Mouse (Mus musculus) cerebellum, postnatal 14 days (tissue): ENCODE results near the gene Stard8.
"Not testable (repeated sequence)": the region's sequence is repeated elsewhere in the genome, so short reads cannot be mapped to it uniquely, and the experiment has no call there.

Experiments
- DNase-seq, 2 experiments: peaks; one replicate each; pipeline ENCODE4 v3.0.0; 2021; ENCODE audit warnings: mixed read lengths in 2 of 2

Stard8 gene

DNA sequence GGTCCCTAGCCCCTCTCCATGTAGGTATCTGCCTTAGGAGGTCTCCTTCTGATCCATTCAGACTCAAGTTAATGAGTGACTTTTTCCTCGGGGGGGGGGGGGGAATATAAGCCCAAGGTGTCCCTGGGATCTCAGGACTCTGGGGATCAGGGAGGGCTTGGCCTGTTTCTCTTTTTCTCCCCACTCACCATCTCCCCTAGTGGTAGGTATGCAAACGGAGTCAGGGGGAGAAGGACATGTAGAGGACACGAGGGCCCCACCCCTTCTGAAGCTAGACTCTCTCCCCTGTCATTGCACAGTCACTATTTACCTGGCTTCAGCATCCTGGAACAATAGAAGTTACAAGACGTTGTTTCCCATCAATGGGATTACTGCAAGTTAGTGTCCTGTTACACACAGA lies 45.1 kb downstream of the Stard8 start:
- no peak for DNase-seq

DNA sequence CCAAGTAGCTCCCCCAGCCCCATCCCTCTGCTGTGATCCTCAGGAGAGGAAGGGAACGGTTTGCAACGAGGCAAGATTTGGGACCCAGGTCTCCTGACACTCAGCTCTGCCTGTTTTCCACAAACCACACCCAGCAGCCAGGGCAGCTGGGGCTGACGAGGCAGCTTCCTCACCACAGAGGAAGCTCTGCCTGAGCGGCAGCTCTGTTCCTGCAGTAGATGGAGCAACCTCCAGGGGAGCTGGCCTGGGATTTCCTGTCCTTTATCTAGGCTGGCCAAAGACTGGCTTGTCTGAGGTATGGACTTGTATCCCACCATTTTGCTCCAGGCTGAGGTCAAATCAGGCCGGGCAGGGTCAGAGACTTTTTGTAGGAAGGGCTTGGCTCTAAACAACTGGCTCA lies 46.2 kb downstream of the Stard8 start:
- DNase-seq, result no peak

- DNase-seq, result no peak
Observed at GRCm38 (mm10) chrX:99050736-99051481, 47.9 kb downstream of the Stard8 start.

DNA sequence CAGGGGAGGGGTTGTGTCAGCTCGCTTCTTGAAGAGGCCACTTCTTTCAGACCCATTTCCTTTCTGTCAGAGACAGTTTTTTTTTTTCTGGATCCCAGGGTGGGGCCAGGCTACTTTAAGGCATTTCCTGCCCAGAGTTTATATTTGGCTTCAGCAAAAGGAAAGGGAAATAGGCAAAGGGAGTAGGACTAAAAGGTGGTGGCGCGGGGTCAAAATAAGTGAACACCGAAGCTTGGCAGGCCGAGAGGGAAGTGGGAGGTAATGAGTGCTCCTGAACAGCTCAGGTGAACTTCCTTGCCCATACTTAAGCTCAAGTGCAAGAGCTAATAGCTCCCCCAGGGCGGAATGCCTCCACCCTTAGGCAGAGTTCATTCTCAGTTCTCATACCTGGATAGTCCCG lies 49.2 kb downstream of the Stard8 start:
- no peak for DNase-seq

GRCm38 (mm10) chrX:99054512-99054911 lies 51.5 kb downstream of the Stard8 start:
- no peak for DNase-seq

DNA sequence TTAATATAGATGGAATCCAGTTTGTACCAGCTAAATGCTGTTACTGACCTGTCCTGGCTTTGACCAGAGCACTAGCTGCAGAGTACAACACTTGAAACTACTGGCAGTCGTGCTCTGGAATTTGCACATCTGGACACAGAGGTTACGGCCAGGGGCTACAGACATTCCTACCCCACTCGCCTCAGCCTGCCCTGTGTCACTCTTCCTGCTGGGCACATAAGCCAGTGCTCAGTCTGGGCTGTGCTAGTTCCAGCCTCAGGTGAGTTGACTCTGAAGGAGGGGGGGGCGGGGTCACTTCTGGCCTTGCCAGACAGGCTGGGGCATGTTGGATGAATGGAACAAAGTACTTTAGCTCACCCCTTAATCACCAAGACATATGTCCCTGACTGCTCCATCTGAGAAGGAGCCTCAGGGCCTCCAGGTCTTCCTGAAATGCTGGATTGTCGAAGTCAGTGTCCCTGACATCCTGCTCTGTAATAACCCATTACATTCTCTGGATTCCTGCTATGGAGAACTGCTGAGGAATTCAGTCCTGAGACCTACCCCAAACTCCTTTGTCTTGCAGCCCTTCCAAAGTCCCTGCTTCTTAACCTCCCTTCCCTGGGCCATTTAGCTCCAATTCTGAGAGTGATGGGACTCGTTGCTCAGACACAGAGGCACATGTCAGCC lies 54.9 kb downstream of the Stard8 start:
- no peak for DNase-seq

- no peak for DNase-seq
Observed at GRCm38 (mm10) chrX:99059119-99059518, 56.1 kb downstream of the Stard8 start.

DNA sequence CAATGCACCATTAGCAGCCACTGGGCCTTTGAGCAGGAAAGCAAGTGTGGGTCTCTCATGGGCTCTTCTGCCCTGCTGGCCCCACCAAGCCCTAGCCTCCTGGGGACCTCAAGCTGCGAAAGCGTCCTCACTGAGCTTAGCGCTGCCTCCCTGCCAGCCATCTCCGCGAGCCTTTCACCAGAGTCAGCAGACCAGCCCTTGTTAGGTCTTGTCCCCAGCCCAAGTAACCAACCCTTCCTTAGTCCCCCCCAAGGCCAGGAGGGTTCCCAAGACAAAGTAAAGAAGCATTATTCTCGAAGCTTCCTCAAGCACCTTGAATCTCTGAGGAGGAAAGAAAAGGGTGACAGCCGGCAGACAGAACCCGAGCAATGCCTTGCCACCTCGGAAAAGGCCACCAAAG lies 62.5 kb downstream of the Stard8 start:
- no peak for DNase-seq

GRCm38 (mm10) chrX:99066550-99066949 lies 63.5 kb downstream of the Stard8 start:
- DNase-seq, result no peak

DNA sequence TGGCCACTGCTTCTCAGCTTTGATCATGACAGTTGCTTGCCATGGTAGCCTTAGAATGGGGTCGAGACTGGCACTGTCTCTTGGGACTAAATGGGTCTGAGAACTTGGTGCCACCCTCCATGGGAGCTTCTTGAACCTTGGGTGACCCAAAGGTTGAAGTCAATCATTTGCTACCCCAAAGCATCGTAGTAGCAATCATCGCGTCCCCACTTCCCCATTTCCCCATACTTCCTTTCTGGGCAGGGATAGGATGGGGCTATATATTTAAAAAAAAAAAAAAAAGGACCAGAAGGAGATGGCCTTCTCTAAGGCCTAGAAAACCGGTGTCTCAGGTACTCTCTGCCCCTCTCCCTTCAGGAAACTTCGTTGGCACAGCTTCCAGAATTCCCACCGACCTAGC lies 64.2 kb downstream of the Stard8 start:
- DNase-seq, result no peak

- no peak for DNase-seq
Observed at GRCm38 (mm10) chrX:99067671-99068151, 64.7 kb downstream of the Stard8 start.

DNA sequence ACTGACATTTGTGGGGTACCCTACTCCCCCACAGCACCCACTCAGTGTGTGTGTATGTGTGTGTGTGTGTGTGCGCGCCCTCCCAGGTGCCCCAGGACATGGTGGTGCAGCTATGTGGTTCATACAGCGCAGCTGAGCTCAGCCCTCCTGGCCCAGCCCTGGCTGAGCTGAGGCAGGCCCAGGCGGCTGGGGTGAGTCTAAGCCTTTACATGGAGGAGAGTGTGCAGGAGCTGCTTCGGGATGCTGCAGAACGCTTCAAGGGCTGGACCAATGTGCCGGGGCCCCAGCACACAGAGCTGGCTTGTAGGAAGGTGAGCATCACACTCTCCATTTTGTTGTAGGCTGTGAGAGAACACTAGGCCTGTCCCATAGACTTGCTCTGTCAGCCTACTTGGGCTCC lies 68.1 kb downstream of the Stard8 start:
- DNase-seq, result no peak

DNA sequence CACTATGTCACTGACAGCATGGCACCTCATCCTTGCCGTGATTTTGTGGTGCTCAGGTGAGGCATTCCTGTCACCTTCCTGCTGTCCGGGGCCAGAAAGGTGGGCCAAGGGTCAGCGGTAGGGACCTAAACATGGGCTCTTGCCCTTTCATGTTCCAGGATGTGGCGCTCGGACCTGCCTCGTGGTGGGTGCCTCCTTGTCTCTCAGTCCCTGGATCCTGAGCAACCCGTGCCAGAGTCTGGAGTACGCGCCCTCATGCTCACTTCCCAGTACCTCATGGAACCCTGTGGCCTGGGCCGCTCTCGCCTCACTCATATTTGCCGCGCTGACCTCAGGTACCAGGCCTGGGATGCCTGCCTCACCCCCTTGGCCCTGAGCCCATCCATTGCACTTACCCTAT lies 69.5 kb downstream of the Stard8 start:
- DNase-seq, result no peak

DNA sequence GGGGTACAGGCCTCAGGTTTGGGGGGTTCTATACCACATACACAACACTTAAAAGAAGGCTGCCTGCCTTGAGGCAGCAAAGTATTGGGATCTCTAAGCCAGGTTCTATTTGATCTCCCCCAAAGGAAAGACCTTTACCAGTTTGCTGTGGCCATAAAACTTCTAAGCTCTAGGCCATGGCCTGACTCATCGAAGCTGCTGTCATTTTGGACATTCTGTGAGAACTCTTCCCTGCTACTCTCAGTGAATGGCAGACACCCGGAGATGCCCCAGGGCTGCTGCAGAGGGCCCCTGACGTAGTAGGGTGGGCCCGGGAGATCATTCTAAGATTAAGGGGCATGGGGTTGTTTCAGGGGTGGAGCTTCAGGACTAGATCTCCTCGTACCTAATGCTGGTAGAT lies 72.1 kb downstream of the Stard8 start:
- DNase-seq, result no peak

GRCm38 (mm10) chrX:99076460-99076859 lies 73.4 kb downstream of the Stard8 start:
- DNase-seq, result no peak

GRCm38 (mm10) chrX:99078374-99078892 lies 75.4 kb downstream of the Stard8 start:
- DNase-seq, result not testable (repeated sequence)

GRCm38 (mm10) chrX:99092704-99093103 lies 89.7 kb downstream of the Stard8 start:
- DNase-seq, result no peak

DNA sequence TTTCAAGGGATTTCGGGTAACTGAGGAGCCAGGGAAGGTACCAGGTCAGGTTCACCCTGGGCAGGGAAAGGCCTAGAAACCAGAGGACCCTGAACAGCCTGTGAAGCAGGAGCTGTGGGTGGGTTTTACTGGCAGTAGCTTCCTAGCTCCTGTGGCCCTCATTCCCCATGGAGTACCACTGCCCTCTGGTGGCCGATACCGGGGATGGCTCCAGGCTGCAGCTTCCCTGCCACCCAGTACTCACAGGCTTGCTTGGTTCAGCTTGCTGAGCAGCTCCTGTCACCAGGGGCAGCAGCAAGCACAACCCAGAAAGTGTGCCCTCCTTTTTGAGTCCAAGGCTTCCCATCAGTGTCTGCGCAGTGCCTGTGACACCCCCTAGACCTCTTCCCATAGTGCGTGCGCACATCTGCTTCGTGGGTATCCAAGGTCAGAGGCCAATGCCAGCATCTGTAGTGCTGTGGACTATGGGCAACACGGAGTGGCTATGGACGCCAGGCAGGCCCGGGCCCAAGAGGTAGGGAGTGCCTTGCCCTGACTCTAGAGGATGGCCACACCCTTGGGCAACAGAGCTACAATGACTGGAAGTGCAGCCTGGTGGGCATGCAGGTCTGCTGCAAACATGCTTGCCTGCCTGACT lies 108.2 kb downstream of the Stard8 start:
- DNase-seq, result not testable (repeated sequence)

- DNase-seq, result no peak
Observed at GRCm38 (mm10) chrX:99119510-99119909, 116.5 kb downstream of the Stard8 start.
